Mouse (Mus musculus) kidney, embryonic 15.5 days (tissue): ENCODE data around the gene Echdc3. TPM values are rescaled to one million over a fixed set of nuclear protein-coding genes. Genes with fewer than 3 reads are reported as not detected.

Source experiments
- ATAC-seq: fragments of 200-750 bp; cut with Nextera tagmentation; replicated peaks from 2 replicates; pipeline ENCODE4 v1.8.0; 2017; ENCODE audit warnings: moderate TSS enrichment; ENCODE audit not compliant: low FRiP score
- H3K27ac ChIP-seq: fragments of 300-500 bp; sonication (generic); 2 replicates; pipeline ENCODE4 v1.5.1; 2015; ENCODE audit warnings: mild to moderate bottlenecking, inconsistent platforms
- H3K27me3 ChIP-seq: fragments of 300-500 bp; sonication (generic); 2 replicates; pipeline ENCODE4 v1.6.1; 2015; ENCODE audit warnings: inconsistent platforms
- H3K36me3 ChIP-seq: fragments of 300-500 bp; sonication (generic); 2 replicates; pipeline ENCODE4 v1.6.1; 2015; ENCODE audit warnings: inconsistent platforms
- H3K4me1 ChIP-seq: fragments of 300-500 bp; sonication (generic); 2 replicates; pipeline ENCODE4 v1.6.1; 2015; ENCODE audit warnings: inconsistent platforms
- H3K4me2 ChIP-seq: fragments of 300-500 bp; sonication (generic); 2 replicates; pipeline ENCODE4 v1.6.1; 2015; ENCODE audit warnings: moderate library complexity, mild to moderate bottlenecking, inconsistent platforms
- H3K4me3 ChIP-seq: fragments of 300-500 bp; sonication (generic); replicated peaks from 2 replicates; pipeline ENCODE4 v1.5.1; 2015; ENCODE audit warnings: mild to moderate bottlenecking, inconsistent platforms
- H3K9ac ChIP-seq: fragments of 300-500 bp; sonication (generic); 2 replicates; pipeline ENCODE4 v1.6.1; 2015; ENCODE audit warnings: mild to moderate bottlenecking, inconsistent platforms
- H3K9me3 ChIP-seq: fragments of 300-500 bp; sonication (generic); replicated peaks from 2 replicates; pipeline ENCODE4 v1.6.1; 2016; ENCODE audit warnings: inconsistent platforms
- WGBS: fragments of 180-500 bp; shearing (Covaris S2); methylation state at CpG from one replicate; pipeline ENCODE4 v1.1.7; 2015; ENCODE audit warnings: mixed read lengths; 5-methylcytosine and 5-hydroxymethylcytosine counted together
- polyA plus RNA-seq: library from polyadenylated mRNA; unstranded; fragments of >200 nt; fragmentation: Nextera tagmentation; extraction: Ambion mirVana; gene quantifications from 2 replicates; pipeline ENCODE4 v1.2.1, GENCODE M21; 2015

Gene Echdc3
- polyA plus RNA-seq, 1 experiment from 2014 or later: 9.5 TPM

GRCm38 (mm10) chr2:6188891-6189674 is 23.8 kb downstream of the Echdc3 start:
- Histone ChIP-seq H3K9me3 (0 out of 2 replicates have a peak, but pooled peaks cover 4% of the 10 kb centered on the region), H3K4me2 (no peak overlapping the region), H3K27ac (peak overlapping the region; percentile 55), H3K4me1 (peaks cover 20% of the 10 kb centered on the region), H3K9ac (no peak overlapping the region), H3K27me3 (no peaks in the 10 kb centered on the region), H3K4me3 (no peak overlapping the region), H3K36me3 (0 out of 2 replicates have a peak, but pooled peaks cover under 1% of the 10 kb centered on the region)
- ATAC-seq: peak; percentile 86
- WGBS: 55% methylated on average over 11 of the region's 11 CpGs

GRCm38 (mm10) chr2:6187418-6187817 is 25.4 kb downstream of the Echdc3 start:
- 43% methylated on average over 11 of the region's 11 CpGs for WGBS
- H3K36me3 ChIP-seq: 0 out of 2 replicates have a peak, but pooled peaks cover 3% of the 10 kb centered on the region
- H3K4me3 ChIP-seq: no peak overlapping the region
- 0 out of 2 replicates have a peak, but pooled peaks cover 4% of the 10 kb centered on the region for H3K9me3 ChIP-seq
- no peak overlapping the region for H3K9ac ChIP-seq
- H3K4me1 ChIP-seq: peaks cover 14% of the 10 kb centered on the region
- peak overlapping the region; percentile 57 for H3K27ac ChIP-seq
- 0 out of 2 replicates have a peak overlapping the region, but pooled peaks have one; percentile 17 for H3K4me2 ChIP-seq
- H3K27me3 ChIP-seq: no peaks in the 10 kb centered on the region
- ATAC-seq: peak; percentile 55; the same call in 1 of the 2 replicates

- Histone ChIP-seq H3K27me3 (no peaks in the 10 kb centered on the region), H3K4me2 (no peak overlapping the region), H3K9ac (no peak overlapping the region), H3K4me1 (peaks cover 14% of the 10 kb centered on the region), H3K27ac (0 out of 2 replicates have a peak overlapping the region, but pooled peaks have one; percentile 57), H3K9me3 (0 out of 2 replicates have a peak, but pooled peaks cover 4% of the 10 kb centered on the region), H3K36me3 (0 out of 2 replicates have a peak, but pooled peaks cover 3% of the 10 kb centered on the region), H3K4me3 (no peak overlapping the region)
- no peak for ATAC-seq
- 55% methylated on average over 4 of the region's 4 CpGs for WGBS
Observed at GRCm38 (mm10) chr2:6186913-6187312, 25.9 kb downstream of the Echdc3 start.

- Histone ChIP-seq H3K9me3 (0 out of 2 replicates have a peak, but pooled peaks cover 3% of the 10 kb centered on the region), H3K36me3 (0 out of 2 replicates have a peak, but pooled peaks cover 3% of the 10 kb centered on the region), H3K4me1 (0 out of 2 replicates have a peak, but pooled peaks cover 8% of the 10 kb centered on the region), H3K9ac (no peak overlapping the region), H3K27ac (no peak overlapping the region), H3K4me2 (no peak overlapping the region), H3K4me3 (no peak overlapping the region), H3K27me3 (no peaks in the 10 kb centered on the region)
- 21% methylated on average over 1 of the region's 1 CpGs for WGBS
- ATAC-seq: no peak
Observed at GRCm38 (mm10) chr2:6179749-6180117, 33.1 kb downstream of the Echdc3 start.

GRCm38 (mm10) chr2:6178901-6179748 is 33.7 kb downstream of the Echdc3 start:
- H3K4me1 ChIP-seq: 0 out of 2 replicates have a peak, but pooled peaks cover 8% of the 10 kb centered on the region
- no peak overlapping the region for H3K27ac ChIP-seq
- no peak overlapping the region for H3K9ac ChIP-seq
- H3K4me2 ChIP-seq: no peak overlapping the region
- H3K4me3 ChIP-seq: no peak overlapping the region
- H3K9me3 ChIP-seq: no peaks in the 10 kb centered on the region
- 42% methylated on average over 16 of the region's 16 CpGs for WGBS
- H3K27me3 ChIP-seq: no peaks in the 10 kb centered on the region
- ATAC-seq: 0 out of 2 replicates have a peak, but pooled peaks have one; percentile 33
- H3K36me3 ChIP-seq: 0 out of 2 replicates have a peak, but pooled peaks cover 2% of the 10 kb centered on the region

GRCm38 (mm10) chr2:6173013-6173412 is 39.8 kb downstream of the Echdc3 start:
- Histone ChIP-seq H3K9ac (no peak overlapping the region), H3K9me3 (no peaks in the 10 kb centered on the region)
- ATAC-seq: peak; percentile 70

GRCm38 (mm10) chr2:6168560-6168959 is 44.3 kb downstream of the Echdc3 start:
- 86% methylated on average over 2 of the region's 2 CpGs for WGBS
- no peak overlapping the region for H3K4me2 ChIP-seq
- H3K9me3 ChIP-seq: no peaks in the 10 kb centered on the region
- H3K4me1 ChIP-seq: peaks cover 14% of the 10 kb centered on the region
- no peak overlapping the region for H3K4me3 ChIP-seq
- H3K27me3 ChIP-seq: no peaks in the 10 kb centered on the region
- no peak overlapping the region for H3K27ac ChIP-seq
- ATAC-seq: no peak
- no peak overlapping the region for H3K9ac ChIP-seq
- no peaks in the 10 kb centered on the region for H3K36me3 ChIP-seq

More at GRCm38 (mm10) chr2:6173013-6173412, 39.8 kb downstream of the Echdc3 start:
- Histone ChIP-seq H3K27me3 (no peaks in the 10 kb centered on the region), H3K27ac (peak overlapping the region; percentile 48; the same call in 1 of the 2 replicates), H3K4me2 (no peak overlapping the region), H3K4me1 (peaks cover 7% of the 10 kb centered on the region), H3K36me3 (no peaks in the 10 kb centered on the region), H3K4me3 (no peak overlapping the region)
- WGBS: 17% methylated on average over 3 of the region's 3 CpGs

- H3K4me1 ChIP-seq: peaks cover 13% of the 10 kb centered on the region
- H3K4me2 ChIP-seq: no peak overlapping the region
- peak; percentile 10; the same call in 1 of the 2 replicates for ATAC-seq
- H3K27ac ChIP-seq: no peak overlapping the region
- no peak overlapping the region for H3K4me3 ChIP-seq
- H3K9ac ChIP-seq: no peak overlapping the region
- no peaks in the 10 kb centered on the region for H3K36me3 ChIP-seq
- 24% methylated on average over 5 of the region's 5 CpGs for WGBS
- H3K9me3 ChIP-seq: no peaks in the 10 kb centered on the region
- H3K27me3 ChIP-seq: no peaks in the 10 kb centered on the region
Observed at GRCm38 (mm10) chr2:6167843-6168558, 44.8 kb downstream of the Echdc3 start.

- H3K4me3 ChIP-seq: no peak overlapping the region
- H3K27me3 ChIP-seq: no peaks in the 10 kb centered on the region
- no peak overlapping the region for H3K9ac ChIP-seq
- H3K4me2 ChIP-seq: no peak overlapping the region
- peaks cover 24% of the 10 kb centered on the region for H3K4me1 ChIP-seq
- 69% methylated on average over 6 of the region's 6 CpGs for WGBS
- H3K9me3 ChIP-seq: no peaks in the 10 kb centered on the region
- no peak for ATAC-seq
- no peak overlapping the region for H3K27ac ChIP-seq
- H3K36me3 ChIP-seq: no peaks in the 10 kb centered on the region
Observed at GRCm38 (mm10) chr2:6165771-6166170, 47.1 kb downstream of the Echdc3 start.

GRCm38 (mm10) chr2:6164606-6165290 is 48.1 kb downstream of the Echdc3 start:
- H3K4me2 ChIP-seq: peak overlapping the region; percentile 28

More at GRCm38 (mm10) chr2:6164606-6165290, 48.1 kb downstream of the Echdc3 start:
- no peaks in the 10 kb centered on the region for H3K9me3 ChIP-seq
- H3K4me1 ChIP-seq: peaks cover 31% of the 10 kb centered on the region
- 23% methylated on average over 16 of the region's 16 CpGs for WGBS
- H3K36me3 ChIP-seq: no peaks in the 10 kb centered on the region
- H3K27me3 ChIP-seq: no peaks in the 10 kb centered on the region
- 0 out of 2 replicates have a peak, but pooled peaks have one; percentile 8 for ATAC-seq
- H3K4me3 ChIP-seq: no peak overlapping the region
- peak overlapping the region; percentile 38; the same call in 1 of the 2 replicates for H3K27ac ChIP-seq
- no peak overlapping the region for H3K9ac ChIP-seq
